Comparison of ENCODE assay signal across 21 mouse cellular contexts in genomic region chr6:95701786-95702185, GRCm38 (mm10). TPM values are rescaled to one million over a fixed set of nuclear protein-coding genes. Genes with fewer than 3 reads are reported as not detected.
A peak's percentile ranks its signal among the peaks of the same experiment; 100 is the strongest.
DNase-seq lines count a peak whose midpoint lies in the region; ATAC-seq and TF ChIP-seq lines count a peak whose summit lies in the region.
"Had no signal": no experiment of that assay in that cellular context is flagged by ENCODE, and none has a peak within 500 bp of the region (broad histone marks: within the 10 kb centered on the region; RNA-seq: fewer than 3 reads in every experiment).

No protein-coding gene starts in this region.

- 87% methylated on average over 7 of the region's 7 CpGs for WGBS in forebrain, embryonic 10.5 days
- WGBS in forebrain, embryonic 15.5 days, result 71% methylated on average over 7 of the region's 7 CpGs
- 27% methylated on average over 7 of the region's 7 CpGs for WGBS in kidney, postnatal 0 days
- 35% methylated on average over 7 of the region's 7 CpGs for whole genome bisulfite sequencing in stomach, postnatal 0 days

- H3K4me2 ChIP-seq in forebrain, embryonic 15.5 days (replicated peaks), result no peak overlapping the region
- H3K4me2 ChIP-seq in kidney, postnatal 0 days (ENCODE audit: low read length), result no peak overlapping the region
- H3K4me2 ChIP-seq in stomach, postnatal 0 days (replicated peaks; ENCODE audit: low read depth), result 0 out of 2 replicates have a peak overlapping the region, but pooled peaks have one; percentile 3
- H3K4me2 ChIP-seq: heart, embryonic 13.5 days; hindbrain, embryonic 14.5 days; midbrain, embryonic 12.5 days; neural tube, embryonic 15.5 days had no signal

- H3K9me3 ChIP-seq in forebrain, embryonic 10.5 days, result no peaks in the 10 kb centered on the region
- no peaks in the 10 kb centered on the region for H3K9me3 ChIP-seq in forebrain, embryonic 15.5 days
- H3K9me3 ChIP-seq in kidney, postnatal 0 days (replicated peaks; ENCODE audit: low read length), result no peaks in the 10 kb centered on the region
- no peaks in the 10 kb centered on the region for H3K9me3 ChIP-seq in megakaryocyte, embryonic 14.5 days
- H3K9me3 ChIP-seq in stomach, postnatal 0 days (ENCODE audit: control insufficient read depth, low read length), result no peaks in the 10 kb centered on the region
- H3K9me3 ChIP-seq: heart, embryonic 13.5 days; midbrain, embryonic 12.5 days; neural tube, embryonic 15.5 days had no signal

- 0 out of 2 replicates have a peak overlapping the region, but pooled peaks have one; percentile 5 for H3K27ac ChIP-seq in forebrain, embryonic 10.5 days
- no peak overlapping the region for H3K27ac ChIP-seq in forebrain, embryonic 15.5 days (replicated peaks)
- peak overlapping the region; percentile 55; the same call in 1 of the 2 replicates for H3K27ac ChIP-seq in kidney, postnatal 0 days
- 0 out of 2 replicates have a peak overlapping the region, but pooled peaks have one; percentile 4 for H3K27ac ChIP-seq in stomach, postnatal 0 days (replicated peaks)
- H3K27ac ChIP-seq: heart, adult 2 months; heart, embryonic 13.5 days; hindbrain, embryonic 14.5 days; macrophage; midbrain, embryonic 12.5 days; neural tube, embryonic 15.5 days had no signal

- DNase-seq in forebrain, embryonic 10.5 days (ENCODE audit: extremely low spot score, low spot score), result no peak
- peak; percentile 72 for DNase-seq in kidney, postnatal 0 days (ENCODE audit: low spot score)
- DNase-seq in kidney, postnatal 10 days, result no peak
- DNase-seq in stomach, postnatal 0 days (ENCODE audit: low spot score), result no peak
- DNase-seq in MN1 (ENCODE audit: low spot score), result no peak
- DNase-seq: cerebellum, adult 9-10 months; gastrocnemius, postnatal 25 days; heart, adult 2 months; heart, postnatal 36 days; kidney, postnatal 4 days; lung, adult 2 months; thymus, postnatal 4 days had no signal

- no peak for TF ChIP-seq EP300 in stomach, postnatal 0 days (optimal IDR thresholded peaks at IDR 0.05)

- no peak overlapping the region for H3K9ac ChIP-seq in forebrain, embryonic 15.5 days (replicated peaks)
- no peak overlapping the region for H3K9ac ChIP-seq in kidney, postnatal 0 days (ENCODE audit: low read depth, low read length)
- H3K9ac ChIP-seq in stomach, postnatal 0 days (ENCODE audit: low read length), result no peak overlapping the region
- H3K9ac ChIP-seq: heart, embryonic 13.5 days; hindbrain, embryonic 14.5 days; midbrain, embryonic 12.5 days; neural tube, embryonic 15.5 days had no signal

- no peak overlapping the region for H3K4me3 ChIP-seq in forebrain, embryonic 10.5 days
- no peak overlapping the region for H3K4me3 ChIP-seq in forebrain, embryonic 15.5 days
- no peak overlapping the region for H3K4me3 ChIP-seq in kidney, postnatal 0 days (replicated peaks; ENCODE audit: low read depth, low read length)
- H3K4me3 ChIP-seq in megakaryocyte, embryonic 14.5 days (replicated peaks), result peak overlapping the region; percentile 5
- no peak overlapping the region for H3K4me3 ChIP-seq in stomach, postnatal 0 days (ENCODE audit: low read depth, low read length)
- H3K4me3 ChIP-seq: heart, adult 2 months; heart, embryonic 13.5 days; midbrain, embryonic 12.5 days; neural tube, embryonic 15.5 days had no signal

- no peaks in the 10 kb centered on the region for H3K27me3 ChIP-seq in forebrain, embryonic 10.5 days (ENCODE audit: poor library complexity, severe bottlenecking)
- no peaks in the 10 kb centered on the region for H3K27me3 ChIP-seq in forebrain, embryonic 15.5 days
- no peaks in the 10 kb centered on the region for H3K27me3 ChIP-seq in kidney, postnatal 0 days (ENCODE audit: insufficient read depth, low read length)
- no peaks in the 10 kb centered on the region for H3K27me3 ChIP-seq in megakaryocyte, embryonic 14.5 days (replicated peaks)
- no peaks in the 10 kb centered on the region for H3K27me3 ChIP-seq in stomach, postnatal 0 days (ENCODE audit: control insufficient read depth, insufficient read depth, low read length)
- H3K27me3 ChIP-seq: heart, embryonic 13.5 days; midbrain, embryonic 12.5 days; neural tube, embryonic 15.5 days had no signal

- TF ChIP-seq CTCF in kidney, postnatal 0 days (IDR thresholded peaks at IDR 0.05; ENCODE audit: low read depth), result no peak
- no peak for TF ChIP-seq CTCF in stomach, postnatal 0 days (IDR thresholded peaks at IDR 0.05; ENCODE audit: low read depth)

- ATAC-seq in forebrain, embryonic 15.5 days (replicated peaks), result no peak
- no peak; the same call in 1 of the 2 replicates for ATAC-seq in kidney, postnatal 0 days (replicated peaks; ENCODE audit: low FRiP score, low read depth)
- no peak for ATAC-seq in megakaryocyte, adult 5-6 weeks (ENCODE audit: poor library complexity, severe bottlenecking)
- ATAC-seq in stomach, postnatal 0 days (ENCODE audit: low FRiP score, low TSS enrichment), result peak; percentile 56
- ATAC-seq: inflammation-experienced regulatory T-cells, adult 6 months had no signal

- peaks cover 53% of the 10 kb centered on the region for H3K4me1 ChIP-seq in forebrain, embryonic 10.5 days
- no peaks in the 10 kb centered on the region for H3K4me1 ChIP-seq in forebrain, embryonic 15.5 days
- peaks cover 12% of the 10 kb centered on the region; the same call in 1 of the 2 replicates for H3K4me1 ChIP-seq in kidney, postnatal 0 days (replicated peaks; ENCODE audit: insufficient read depth, low read length)
- peaks cover 73% of the 10 kb centered on the region for H3K4me1 ChIP-seq in megakaryocyte, embryonic 14.5 days
- 0 out of 2 replicates have a peak, but pooled peaks cover 3% of the 10 kb centered on the region for H3K4me1 ChIP-seq in stomach, postnatal 0 days (replicated peaks; ENCODE audit: control insufficient read depth, insufficient read depth)
- H3K4me1 ChIP-seq: neural tube, embryonic 15.5 days had no signal

- no peaks in the 10 kb centered on the region for H3K36me3 ChIP-seq in forebrain, embryonic 10.5 days (replicated peaks)
- H3K36me3 ChIP-seq in forebrain, embryonic 15.5 days, result no peaks in the 10 kb centered on the region
- H3K36me3 ChIP-seq in kidney, postnatal 0 days (ENCODE audit: insufficient read depth, low read length), result no peaks in the 10 kb centered on the region
- H3K36me3 ChIP-seq in megakaryocyte, embryonic 14.5 days (replicated peaks; ENCODE audit: low read length), result peaks cover 11% of the 10 kb centered on the region
- no peaks in the 10 kb centered on the region for H3K36me3 ChIP-seq in stomach, postnatal 0 days (ENCODE audit: control insufficient read depth, insufficient read depth, low read length)
- H3K36me3 ChIP-seq: heart, embryonic 13.5 days; midbrain, embryonic 12.5 days; neural tube, embryonic 15.5 days had no signal

RNA-seq across cellular contexts. Expression of gene Suclg2, which starts 16.8 kb away (rescaled TPM):
- polyA plus RNA-seq in forebrain, embryonic 10.5 days (2016; fragmentation: Nextera tagmentation; extraction: Ambion mirVana), result 63.3 and 63.4 TPM in 2 replicates
- polyA plus RNA-seq in forebrain, embryonic 15.5 days (2015; fragmentation: Nextera tagmentation; extraction: Ambion mirVana), result 17.1 and 17.4 TPM in 2 replicates
- polyA plus RNA-seq in kidney, postnatal 0 days (2015; fragmentation: Nextera tagmentation; extraction: Ambion mirVana), result 143 and 153 TPM in 2 replicates
- polyA plus RNA-seq in megakaryocyte, embryonic 14.5 days (2012; ENCODE audit: insufficient read depth, low replicate concordance), result 16.7 and 18.1 TPM in 2 replicates
- total RNA-seq in megakaryocyte, adult 5-6 weeks (2015), result 10.2 and 10.7 TPM in 2 replicates
- total RNA-seq in megakaryocyte, adult 5-6 weeks (2017), result 29.6 and 36.1 TPM in 2 replicates
- polyA plus RNA-seq in stomach, postnatal 0 days (2015; fragmentation: Nextera tagmentation; extraction: Ambion mirVana), result 67.6 and 72.4 TPM in 2 replicates
